Mouse (Mus musculus) spleen, adult 18-20 months (tissue): ENCODE results near the gene Ppp1r26.

Experiments
- DNase-seq, 2 experiments: peaks; one replicate each; pipeline ENCODE4 v3.0.0; 2022; ENCODE audit warnings: mixed read lengths in 2 of 2

Ppp1r26 gene

DNA sequence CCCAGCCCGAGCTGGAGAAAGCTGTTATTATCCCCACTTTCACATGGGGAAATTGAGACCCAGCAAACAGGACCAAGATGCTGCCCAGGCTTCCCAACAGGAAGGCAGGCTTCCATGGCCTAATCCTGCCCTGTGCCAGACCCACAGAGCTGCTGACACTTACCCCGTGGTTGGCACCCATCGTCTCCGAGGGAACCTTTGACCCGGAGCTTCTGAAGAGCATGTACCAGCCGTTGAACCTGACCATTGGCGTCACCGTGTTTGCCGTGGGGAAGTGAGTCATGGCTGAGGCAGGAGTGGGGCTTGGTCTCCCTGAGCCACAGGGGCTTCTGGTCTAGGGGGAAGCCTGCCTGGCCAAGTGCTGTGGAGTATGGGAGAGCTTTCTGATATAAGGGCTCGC lies 56.4 kb downstream of the Ppp1r26 start:
- no peak for DNase-seq

DNA sequence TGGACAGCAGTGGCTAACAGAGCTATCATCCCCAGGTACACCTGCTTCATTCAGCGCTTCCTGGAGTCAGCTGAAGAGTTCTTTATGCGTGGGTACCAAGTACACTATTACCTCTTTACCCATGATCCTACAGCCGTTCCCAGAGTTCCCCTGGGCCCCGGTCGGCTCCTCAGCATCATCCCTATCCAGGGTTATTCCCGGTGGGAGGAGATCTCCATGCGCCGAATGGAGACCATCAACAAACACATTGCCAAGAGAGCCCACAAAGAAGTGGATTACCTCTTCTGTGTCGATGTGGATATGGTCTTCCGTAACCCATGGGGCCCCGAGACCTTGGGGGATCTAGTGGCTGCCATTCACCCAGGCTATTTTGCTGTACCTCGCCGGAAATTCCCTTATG lies 58.1 kb downstream of the Ppp1r26 start:
- DNase-seq = no peak
